Mouse (Mus musculus): Measurements from ENCODE around the gene Ckap2. TPM values are rescaled to one million over a fixed set of nuclear protein-coding genes. Genes with fewer than 3 reads are reported as not detected.

The Ckap2 gene
- polyA plus RNA-seq, 1 experiment from 2014 or later = 37.5 TPM

DNA sequence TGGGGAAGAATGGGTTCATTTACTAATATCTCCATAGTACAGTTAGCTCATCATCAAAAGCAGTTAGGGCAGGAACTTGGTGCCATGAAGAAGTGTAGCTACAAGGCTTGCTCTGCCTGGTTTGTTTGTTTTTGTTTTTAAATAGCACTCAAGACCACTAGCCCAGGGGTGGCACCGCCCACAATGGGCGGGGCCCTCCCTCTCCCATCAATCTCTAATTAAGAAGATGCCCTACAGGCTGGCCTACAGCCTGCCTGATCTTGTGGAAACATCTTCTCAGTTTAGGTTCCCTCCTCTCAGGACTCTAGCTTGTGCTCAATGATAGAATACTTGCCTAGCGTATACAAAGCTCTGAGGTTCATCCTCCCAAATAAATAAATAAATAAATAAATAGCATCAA is 735 bp downstream of the Ckap2 start:
- H3K27me3 ChIP-seq (ENCODE audit: insufficient read depth, poor library complexity, severe bottlenecking) = no peaks in the 10 kb centered on the region; the same call in 1 of the 2 replicates
- 0 out of 2 replicates have a peak, but pooled peaks cover 5% of the 10 kb centered on the region for H3K36me3 ChIP-seq
- H3K4me3 ChIP-seq = peak overlapping the region; percentile 70
- WGBS = 1% methylated on average over 3 of the region's 3 CpGs
- DNase-seq (ENCODE audit: low spot score) = peak; percentile 41
- H3K4me1 ChIP-seq (replicated peaks) = peaks cover 12% of the 10 kb centered on the region
- peak overlapping the region; percentile 96 for H3K27ac ChIP-seq
- no peaks in the 10 kb centered on the region for H3K9me3 ChIP-seq

DNA sequence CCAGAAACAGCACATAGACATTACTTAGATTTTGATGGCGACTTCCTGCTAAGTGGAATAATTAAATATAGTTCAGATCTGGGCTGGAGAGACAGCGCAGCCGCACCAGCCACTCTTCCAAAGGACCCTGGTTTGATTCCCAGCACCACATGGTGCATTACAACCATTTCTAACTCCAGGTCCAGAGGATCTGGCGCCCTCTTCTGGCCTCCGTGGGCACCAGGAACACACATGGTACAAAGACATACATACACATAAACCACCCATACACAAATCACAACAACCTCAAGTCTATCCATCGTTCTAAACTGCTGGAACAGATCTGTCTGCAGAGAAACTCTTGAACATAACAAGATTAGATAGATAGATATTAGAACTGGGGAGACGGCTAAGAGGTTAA is 9.7 kb downstream of the Ckap2 start:
- 96% methylated on average over 7 of the region's 7 CpGs for WGBS
- H3K36me3 ChIP-seq = peaks cover 81% of the 10 kb centered on the region
- no peaks in the 10 kb centered on the region for H3K4me1 ChIP-seq (replicated peaks)
- H3K4me3 ChIP-seq = no peak overlapping the region
- no peak overlapping the region for H3K27ac ChIP-seq
- H3K27me3 ChIP-seq (ENCODE audit: insufficient read depth, poor library complexity, severe bottlenecking) = no peaks in the 10 kb centered on the region
- H3K9me3 ChIP-seq = peaks cover 13% of the 10 kb centered on the region
- DNase-seq (ENCODE audit: low spot score) = no peak

DNA sequence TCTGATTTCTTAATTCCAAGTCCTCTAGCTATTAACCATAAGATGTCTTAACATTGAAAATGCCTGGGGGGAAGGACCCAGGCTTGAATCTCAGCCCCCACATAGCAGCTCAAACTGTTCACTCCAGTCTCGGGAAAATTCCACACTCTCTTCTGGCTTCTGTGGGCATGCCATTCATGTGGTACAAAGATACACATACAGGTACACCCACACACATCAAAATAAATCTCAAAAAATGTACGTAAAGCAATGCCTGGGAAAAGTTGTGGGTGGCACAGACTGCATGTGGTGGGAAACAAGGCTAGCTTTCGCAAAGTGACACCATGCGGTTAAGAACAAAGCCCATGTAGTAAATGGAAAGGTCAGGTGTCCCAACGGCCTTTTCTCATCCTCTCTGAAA is 16.5 kb downstream of the Ckap2 start:
- H3K36me3 ChIP-seq = peaks cover 66% of the 10 kb centered on the region
- peaks cover 15% of the 10 kb centered on the region for H3K4me1 ChIP-seq (replicated peaks)
- no peak overlapping the region for H3K4me3 ChIP-seq
- no peak for DNase-seq (ENCODE audit: low spot score)
- no peaks in the 10 kb centered on the region for H3K9me3 ChIP-seq
- no peaks in the 10 kb centered on the region for H3K27me3 ChIP-seq (ENCODE audit: insufficient read depth, poor library complexity, severe bottlenecking)
- 86% methylated on average over 5 of the region's 5 CpGs for WGBS
- H3K27ac ChIP-seq = no peak overlapping the region

DNA sequence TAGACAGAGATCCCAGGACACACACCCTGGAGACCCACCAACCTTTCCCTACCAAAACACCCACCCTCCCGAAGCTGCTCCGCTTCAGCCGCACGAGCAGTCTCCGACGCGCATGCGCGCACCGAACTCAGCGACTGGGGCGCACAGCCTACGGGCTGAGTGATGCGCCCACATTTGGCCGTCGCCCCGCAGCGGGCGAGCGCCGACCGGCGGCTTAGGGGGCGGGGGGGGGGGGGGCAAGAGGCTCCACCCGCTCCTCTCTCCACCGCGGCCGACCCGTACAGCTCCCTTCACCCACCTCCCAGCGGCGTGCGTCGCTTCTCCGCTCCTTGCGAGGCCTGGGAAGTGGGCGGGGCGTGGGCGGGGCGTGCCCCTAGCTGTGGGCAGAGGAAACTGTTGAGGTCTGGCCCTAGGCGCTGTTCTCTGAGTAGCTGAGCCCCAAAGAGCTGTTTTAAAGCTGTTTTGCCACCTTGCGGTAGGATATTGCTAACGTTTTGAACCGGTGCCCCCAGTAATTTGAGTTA is 19.5 kb downstream of the Ckap2 start, which contains the start of gene Nek3:
Gene Nek3, minus strand, starts transcription at position 356 of the 524 bp plus-strand sequence.
- Histone ChIP-seq H3K4me3 (peak within 1 kb of the TSS; percentile 66), H3K9me3 (no peaks in the 10 kb centered on the region), H3K27me3 (ENCODE audit: insufficient read depth, poor library complexity, severe bottlenecking) (no peaks in the 10 kb centered on the region), H3K36me3 (peaks cover 42% of the 10 kb centered on the region), H3K4me1 (replicated peaks) (peaks cover 15% of the 10 kb centered on the region), H3K27ac (peak within 1 kb of the TSS; percentile 90)
- DNase-seq (ENCODE audit: low spot score) = peak; percentile 94
- under 1% methylated on average over 43 of the region's 43 CpGs for WGBS

DNA sequence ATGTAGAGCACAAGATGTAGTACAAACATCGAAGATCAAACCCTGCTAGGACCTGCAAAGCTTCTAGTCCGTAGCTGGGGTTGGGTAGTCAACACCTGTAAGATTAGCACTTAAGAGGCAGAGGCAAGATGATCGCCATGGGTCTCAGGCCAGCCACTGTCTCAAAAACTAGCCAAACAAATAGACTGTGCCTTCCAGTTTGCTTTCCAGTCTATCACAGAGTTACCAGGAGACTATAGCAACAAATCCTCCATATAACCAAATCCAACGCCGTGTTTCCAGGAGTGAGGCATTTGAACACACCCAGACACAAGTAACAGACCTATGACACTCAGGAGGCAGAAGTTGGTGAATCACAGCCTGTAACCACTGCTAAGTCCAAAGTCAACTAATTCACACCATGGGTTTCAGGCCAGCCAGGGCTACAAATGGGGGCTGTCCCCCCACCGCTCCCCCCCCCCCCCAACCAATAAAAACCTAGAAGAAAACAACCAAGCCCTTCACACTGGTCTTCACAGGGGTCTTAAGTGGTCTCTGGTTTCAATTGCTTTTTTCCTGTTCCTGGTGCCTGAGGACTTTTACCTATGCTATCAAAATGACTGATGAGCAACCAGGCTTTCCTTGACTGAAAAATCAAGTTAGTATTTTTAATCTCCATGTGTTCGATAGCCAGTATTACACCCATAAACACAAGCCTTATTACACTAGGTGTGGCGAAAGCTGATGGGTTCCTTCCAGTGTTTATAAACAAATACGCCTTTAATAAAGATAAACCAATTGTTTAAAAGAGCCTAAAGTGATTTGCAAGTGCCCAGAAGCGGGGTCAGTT is 20.2 kb downstream of the Ckap2 start:
- H3K9me3 ChIP-seq = no peaks in the 10 kb centered on the region
- H3K27me3 ChIP-seq (ENCODE audit: insufficient read depth, poor library complexity, severe bottlenecking) = no peaks in the 10 kb centered on the region
- 56% methylated on average over 10 of the region's 10 CpGs for WGBS
- no peak for DNase-seq (ENCODE audit: low spot score)
- peaks cover 15% of the 10 kb centered on the region for H3K4me1 ChIP-seq (replicated peaks)
- H3K27ac ChIP-seq = peak overlapping the region; percentile 90
- H3K4me3 ChIP-seq = peak overlapping the region; percentile 66
- peaks cover 35% of the 10 kb centered on the region for H3K36me3 ChIP-seq

DNA sequence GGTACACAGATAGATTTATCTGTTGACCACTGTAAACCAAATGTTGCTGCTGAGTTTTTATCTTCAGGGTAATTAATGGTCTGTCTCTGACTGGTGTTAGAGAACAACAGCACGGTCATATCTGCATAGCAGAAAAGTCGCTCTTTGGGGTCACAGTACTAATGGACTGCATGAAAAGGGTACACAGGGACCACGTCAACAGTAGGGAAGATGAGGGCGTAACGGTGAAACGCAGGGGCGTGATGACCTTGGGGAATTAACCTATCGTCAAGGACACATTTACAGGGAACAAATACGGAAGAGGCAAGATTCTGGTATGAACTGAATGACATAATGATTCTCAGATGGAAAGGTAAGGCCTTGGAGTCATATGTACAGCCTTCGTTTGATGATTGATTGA is 21.2 kb downstream of the Ckap2 start:
- no peak for DNase-seq (ENCODE audit: low spot score)
- Histone ChIP-seq H3K27ac (no peak overlapping the region), H3K4me3 (no peak overlapping the region), H3K4me1 (replicated peaks) (peaks cover 15% of the 10 kb centered on the region), H3K27me3 (ENCODE audit: insufficient read depth, poor library complexity, severe bottlenecking) (no peaks in the 10 kb centered on the region), H3K9me3 (no peaks in the 10 kb centered on the region), H3K36me3 (peaks cover 34% of the 10 kb centered on the region)
- 92% methylated on average over 10 of the region's 10 CpGs for WGBS

DNA sequence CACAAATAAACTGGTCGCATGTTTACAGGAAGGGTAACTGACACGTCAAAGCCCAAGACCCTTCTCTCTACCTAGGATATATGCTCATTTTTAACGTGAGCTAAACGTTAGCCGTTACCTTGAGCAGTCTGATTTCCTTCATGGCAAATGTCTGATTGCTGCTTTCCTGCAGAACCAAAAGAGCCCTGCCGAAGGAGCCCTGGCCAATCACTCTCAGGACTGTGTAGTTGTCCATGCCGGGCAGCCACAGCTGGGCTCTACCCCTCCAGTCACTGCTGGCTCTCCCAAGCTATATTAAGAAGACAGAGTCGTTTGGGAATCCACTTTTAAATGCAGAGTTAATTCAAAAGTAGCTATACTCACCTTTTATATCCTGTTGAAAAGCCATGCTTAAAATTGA is 23.4 kb downstream of the Ckap2 start:
- Histone ChIP-seq H3K36me3 (peaks cover 20% of the 10 kb centered on the region), H3K27ac (no peak overlapping the region), H3K9me3 (no peaks in the 10 kb centered on the region), H3K27me3 (ENCODE audit: insufficient read depth, poor library complexity, severe bottlenecking) (no peaks in the 10 kb centered on the region), H3K4me3 (no peak overlapping the region), H3K4me1 (replicated peaks) (peaks cover 15% of the 10 kb centered on the region)
- 92% methylated on average over 8 of the region's 8 CpGs for WGBS
- no peak for DNase-seq (ENCODE audit: low spot score)

DNA sequence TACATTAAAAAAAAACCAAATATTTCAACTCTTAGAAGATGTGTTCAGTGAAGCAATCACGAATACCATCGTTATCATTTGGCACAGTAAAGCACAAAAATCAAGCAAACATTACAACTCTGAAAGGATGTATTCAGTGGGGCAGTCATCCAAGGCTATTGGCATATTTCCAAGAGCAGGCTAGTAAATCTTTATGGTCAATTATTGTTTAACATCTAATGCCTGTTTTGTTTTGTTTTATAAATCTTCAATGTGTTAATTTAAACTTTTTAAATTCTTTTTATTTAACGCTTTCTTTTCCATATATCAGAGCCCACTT is 35.3 kb downstream of the Ckap2 start:
- no peak for DNase-seq (ENCODE audit: low spot score)
- H3K4me3 ChIP-seq = no peak overlapping the region
- no peaks in the 10 kb centered on the region for H3K9me3 ChIP-seq
- H3K27ac ChIP-seq = no peak overlapping the region
- H3K36me3 ChIP-seq = peaks cover 31% of the 10 kb centered on the region
- WGBS = 96% methylated on average over 3 of the region's 3 CpGs
- no peaks in the 10 kb centered on the region for H3K4me1 ChIP-seq (replicated peaks)
- no peaks in the 10 kb centered on the region for H3K27me3 ChIP-seq (ENCODE audit: insufficient read depth, poor library complexity, severe bottlenecking)

DNA sequence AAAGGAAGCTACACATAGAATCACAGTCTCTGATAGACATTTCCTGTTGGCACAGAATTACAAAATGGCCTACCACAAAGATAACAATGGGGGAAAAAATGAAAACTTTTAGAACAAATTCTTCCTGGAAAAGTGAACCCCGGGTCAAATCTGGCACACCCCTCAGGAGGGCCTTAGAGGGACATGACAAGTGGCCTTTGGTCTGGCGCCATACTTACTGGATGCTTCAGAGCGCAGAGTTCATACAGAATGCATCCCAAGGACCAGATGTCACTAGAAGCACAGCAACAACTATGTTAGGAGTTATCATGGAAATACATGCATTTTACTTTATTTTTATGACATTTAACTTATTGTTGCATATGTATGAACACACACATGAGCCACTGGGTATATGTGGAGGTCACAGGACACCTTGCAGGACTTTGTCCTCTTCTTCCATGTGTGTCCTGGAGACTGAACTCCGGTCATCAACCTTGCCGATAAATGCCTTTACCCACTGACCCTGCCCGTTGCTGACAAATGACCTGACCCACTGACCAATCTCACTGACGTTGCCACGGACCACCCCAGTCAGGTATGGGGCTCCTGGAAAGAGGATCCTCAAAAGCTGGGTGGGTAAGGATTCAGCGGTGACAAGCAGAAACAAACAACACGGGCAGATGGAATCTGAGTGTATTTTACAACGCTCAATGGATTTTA is 35.8 kb downstream of the Ckap2 start:
- 95% methylated on average over 11 of the region's 11 CpGs for WGBS
- no peaks in the 10 kb centered on the region for H3K9me3 ChIP-seq
- no peak for DNase-seq (ENCODE audit: low spot score)
- no peaks in the 10 kb centered on the region for H3K4me1 ChIP-seq (replicated peaks)
- no peak overlapping the region for H3K4me3 ChIP-seq
- no peaks in the 10 kb centered on the region for H3K27me3 ChIP-seq (ENCODE audit: insufficient read depth, poor library complexity, severe bottlenecking)
- peaks cover 26% of the 10 kb centered on the region for H3K36me3 ChIP-seq
- H3K27ac ChIP-seq = no peak overlapping the region

DNA sequence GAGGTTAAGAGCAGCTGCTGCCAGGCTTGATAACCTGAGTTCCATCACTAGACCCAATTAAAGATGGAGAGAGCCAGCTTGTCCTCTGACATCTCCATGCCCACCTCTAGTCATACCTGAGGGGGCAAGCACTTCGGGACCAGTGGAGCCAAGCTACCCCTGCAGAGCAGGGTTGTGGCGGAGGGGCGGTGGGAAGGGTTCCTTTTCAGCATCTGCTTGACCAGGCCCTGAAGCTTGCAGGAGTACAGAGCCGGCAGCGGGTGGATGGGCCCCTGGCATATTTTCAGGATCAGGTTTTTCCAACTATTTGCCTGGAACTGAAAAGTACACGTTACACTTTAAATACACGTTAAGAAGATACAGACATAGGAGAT is 37.3 kb downstream of the Ckap2 start:
- Histone ChIP-seq H3K27me3 (ENCODE audit: insufficient read depth, poor library complexity, severe bottlenecking) (no peaks in the 10 kb centered on the region), H3K4me3 (no peak overlapping the region), H3K4me1 (replicated peaks) (no peaks in the 10 kb centered on the region), H3K9me3 (no peaks in the 10 kb centered on the region), H3K36me3 (peaks cover 23% of the 10 kb centered on the region), H3K27ac (no peak overlapping the region)
- no peak for DNase-seq (ENCODE audit: low spot score)
- WGBS = 89% methylated on average over 7 of the region's 7 CpGs

DNA sequence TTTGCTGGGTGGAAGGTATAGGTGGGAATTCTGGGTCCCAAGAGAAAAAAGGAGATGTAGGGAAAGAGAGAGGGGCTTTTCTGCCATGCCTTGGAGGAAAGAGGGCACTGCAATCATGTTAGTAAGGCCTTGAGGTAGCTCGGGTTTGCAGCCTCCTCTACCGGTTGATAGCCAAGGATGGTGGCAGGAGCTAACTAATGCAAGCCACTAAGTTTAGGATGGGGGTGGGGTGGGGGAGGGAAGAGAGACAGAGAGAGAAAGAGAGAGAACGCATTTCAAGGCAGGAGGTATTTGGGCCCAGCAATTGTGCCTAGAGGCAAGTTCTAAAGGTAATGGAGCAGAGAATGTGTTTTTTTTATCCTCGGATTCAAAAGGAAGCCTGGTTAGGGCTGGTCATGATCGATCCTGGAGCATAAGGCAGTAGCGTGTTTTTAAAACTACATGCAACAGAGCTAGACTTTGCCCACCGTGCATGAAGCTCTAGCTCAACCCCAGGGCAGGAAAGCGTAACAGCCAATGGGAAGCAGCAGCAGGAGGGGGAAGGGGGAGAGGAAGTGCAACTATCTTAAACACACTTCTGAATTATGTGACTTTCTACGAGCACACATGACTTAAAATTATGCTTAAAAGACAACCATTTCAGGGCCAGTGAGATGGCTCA is 37.8 kb downstream of the Ckap2 start:
- no peak overlapping the region for H3K4me3 ChIP-seq
- H3K36me3 ChIP-seq = peaks cover 23% of the 10 kb centered on the region
- DNase-seq (ENCODE audit: low spot score) = no peak
- WGBS = 82% methylated on average over 9 of the region's 9 CpGs
- H3K4me1 ChIP-seq (replicated peaks) = no peaks in the 10 kb centered on the region
- H3K27me3 ChIP-seq (ENCODE audit: insufficient read depth, poor library complexity, severe bottlenecking) = no peaks in the 10 kb centered on the region
- no peak overlapping the region for H3K27ac ChIP-seq
- H3K9me3 ChIP-seq = no peaks in the 10 kb centered on the region

DNA sequence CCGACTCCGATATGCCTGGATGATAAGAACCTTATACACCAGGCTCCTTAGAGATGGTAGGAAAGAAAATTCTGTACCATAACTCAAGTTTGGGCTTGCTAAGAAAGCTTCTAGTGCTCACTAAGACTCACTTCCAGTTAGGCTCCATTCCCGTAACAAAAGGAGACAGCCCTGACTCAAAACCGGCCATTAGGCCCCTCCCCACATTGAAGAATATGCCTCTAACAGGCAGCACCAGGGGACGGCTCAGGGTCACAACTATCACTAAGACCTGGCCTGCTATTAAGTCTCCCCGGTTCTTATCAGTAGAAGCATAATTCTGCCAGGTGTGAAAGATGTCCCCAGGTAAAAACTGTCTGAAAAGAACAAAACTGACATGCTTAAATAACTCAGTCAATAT is 39.8 kb downstream of the Ckap2 start:
- H3K4me3 ChIP-seq = no peak overlapping the region
- no peaks in the 10 kb centered on the region for H3K27me3 ChIP-seq (ENCODE audit: insufficient read depth, poor library complexity, severe bottlenecking)
- no peaks in the 10 kb centered on the region for H3K9me3 ChIP-seq
- H3K4me1 ChIP-seq (replicated peaks) = no peaks in the 10 kb centered on the region
- no peak overlapping the region for H3K27ac ChIP-seq
- 86% methylated on average over 6 of the region's 6 CpGs for WGBS
- no peak for DNase-seq (ENCODE audit: low spot score)
- H3K36me3 ChIP-seq = peaks cover 36% of the 10 kb centered on the region
